Comparison of ENCODE assay signal across 9 mouse cellular contexts in the genomic region with DNA sequence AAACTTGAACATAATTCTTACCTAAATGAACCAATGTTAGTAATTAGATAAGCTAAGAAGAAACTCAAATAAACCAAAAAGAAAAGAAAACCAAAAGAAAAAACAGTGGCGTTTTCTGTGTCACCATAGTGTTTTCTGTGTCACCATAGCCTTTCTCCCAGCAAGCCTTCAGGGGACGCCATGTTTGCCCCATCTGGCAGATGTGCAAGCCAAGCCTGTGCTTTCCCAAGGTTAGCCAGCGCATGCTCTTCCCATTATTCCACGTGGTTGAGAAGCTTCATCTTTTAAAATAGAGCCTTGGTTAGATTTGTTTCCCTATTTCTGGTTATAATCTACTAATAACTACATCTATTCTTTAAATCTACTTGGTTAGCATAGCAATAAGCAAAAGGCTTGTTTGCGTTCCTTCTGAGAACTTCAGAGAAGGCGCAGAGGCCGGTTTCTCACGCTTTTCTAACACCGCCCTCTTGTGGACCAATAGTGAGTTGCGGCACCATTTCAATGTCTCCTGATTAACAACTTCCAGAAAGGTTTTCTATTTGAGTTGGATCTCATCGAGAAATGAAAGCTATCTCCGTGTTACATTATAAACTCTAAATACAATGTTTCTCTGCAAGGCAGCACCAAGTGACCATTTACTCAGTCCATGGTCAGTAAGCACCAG. TPM values are rescaled to one million over a fixed set of nuclear protein-coding genes. Genes with fewer than 3 reads are reported as not detected.
DNase-seq lines count a peak whose midpoint lies in the region; ATAC-seq and TF ChIP-seq lines count a peak whose summit lies in the region.
"Had no signal": no experiment of that assay in that cellular context is flagged by ENCODE, and none has a peak within 500 bp of the region (broad histone marks: within the 10 kb centered on the region; RNA-seq: fewer than 3 reads in every experiment).

No protein-coding gene starts in this region.

- no peaks in the 10 kb centered on the region for H3K4me1 ChIP-seq in embryonic facial prominence, embryonic 14.5 days (ENCODE audit: control insufficient read depth, insufficient read depth, low read length)
- H3K4me1 ChIP-seq in hindbrain, postnatal 0 days (ENCODE audit: insufficient read depth, low read length), result no peaks in the 10 kb centered on the region
- H3K4me1 ChIP-seq: limb, embryonic 15.5 days had no signal

- peak; percentile 36 to 37 for DNase-seq in urinary bladder, adult 18-20 months (ENCODE audit: low spot score in 2 of 2)
- no peak for DNase-seq in urinary bladder, postnatal 10 days (ENCODE audit: low spot score)
- DNase-seq in adrenal gland, adult 8-10 months, result peak; percentile 26
- DNase-seq in embryonic facial prominence, embryonic 14.5 days (ENCODE audit: low spot score), result peak; percentile 78
- peak; percentile 89 for DNase-seq in hindbrain, postnatal 0 days (ENCODE audit: low spot score)
- DNase-seq in left cerebral cortex, postnatal 4 days, result peak; percentile 67
- DNase-seq in right cerebral cortex, adult 18-20 months, result peak; percentile 72

- WGBS in embryonic facial prominence, embryonic 14.5 days, result 15% methylated on average over 12 of the region's 12 CpGs
- 18% methylated on average over 12 of the region's 12 CpGs for WGBS in hindbrain, postnatal 0 days

- no peak overlapping the region for H3K9ac ChIP-seq in embryonic facial prominence, embryonic 14.5 days (ENCODE audit: low read depth, low read length)
- no peak overlapping the region for H3K9ac ChIP-seq in hindbrain, postnatal 0 days (replicated peaks; ENCODE audit: low read length)
- H3K9ac ChIP-seq: limb, embryonic 15.5 days had no signal

- H3K27ac ChIP-seq in embryonic facial prominence, embryonic 14.5 days (replicated peaks; ENCODE audit: low read depth, low read length), result no peak overlapping the region
- no peak overlapping the region for H3K27ac ChIP-seq in hindbrain, postnatal 0 days
- H3K27ac ChIP-seq: limb, embryonic 15.5 days had no signal

- ATAC-seq in embryonic facial prominence, embryonic 14.5 days (ENCODE audit: low read depth), result no peak
- ATAC-seq in hindbrain, postnatal 0 days, result no peak
- no peak for ATAC-seq in inflammation-experienced regulatory T-cells, adult 6 months

- H3K9me3 ChIP-seq in embryonic facial prominence, embryonic 14.5 days (ENCODE audit: control insufficient read depth, low read length), result no peaks in the 10 kb centered on the region
- no peaks in the 10 kb centered on the region for H3K9me3 ChIP-seq in hindbrain, postnatal 0 days (ENCODE audit: low read length)
- H3K9me3 ChIP-seq: limb, embryonic 15.5 days had no signal

- peak; percentile 90 for TF ChIP-seq CTCF in hindbrain, postnatal 0 days (IDR thresholded peaks at IDR 0.05; ENCODE audit: low read depth)

- intact Hi-C loops in left cerebral cortex, postnatal 4 days (cut with DNase I), result loop anchor here (5.0 to 10.0 kb wide), 3 partner anchors 208 to 1005 kb away; no protein-coding TSS in a partner anchor

- H3K27me3 ChIP-seq in embryonic facial prominence, embryonic 14.5 days (replicated peaks; ENCODE audit: control insufficient read depth, insufficient read depth, low read length), result no peaks in the 10 kb centered on the region
- no peaks in the 10 kb centered on the region for H3K27me3 ChIP-seq in hindbrain, postnatal 0 days (ENCODE audit: insufficient read depth, low read length)
- H3K27me3 ChIP-seq: limb, embryonic 15.5 days had no signal

- H3K4me2 ChIP-seq in embryonic facial prominence, embryonic 14.5 days (ENCODE audit: low read depth, low read length), result no peak overlapping the region
- no peak overlapping the region for H3K4me2 ChIP-seq in hindbrain, postnatal 0 days (ENCODE audit: low read depth, low read length)
- H3K4me2 ChIP-seq: limb, embryonic 15.5 days had no signal

- H3K4me3 ChIP-seq in embryonic facial prominence, embryonic 14.5 days (ENCODE audit: low read depth, low read length), result no peak overlapping the region
- H3K4me3 ChIP-seq in hindbrain, postnatal 0 days (ENCODE audit: low read length), result no peak overlapping the region
- H3K4me3 ChIP-seq: limb, embryonic 15.5 days had no signal

- no peaks in the 10 kb centered on the region for H3K36me3 ChIP-seq in embryonic facial prominence, embryonic 14.5 days (ENCODE audit: control insufficient read depth, insufficient read depth, low read length)
- no peaks in the 10 kb centered on the region for H3K36me3 ChIP-seq in hindbrain, postnatal 0 days (ENCODE audit: insufficient read depth, low read length)
- H3K36me3 ChIP-seq: limb, embryonic 15.5 days had no signal

RNA-seq across cellular contexts. Expression of gene Utp15, which starts 22.7 kb away (rescaled TPM):
- 10 to 100 TPM; 19.8 to 24.6 (median 22.1) TPM for total RNA-seq in adrenal gland, adult 8-10 months (2022)
- polyA plus RNA-seq in embryonic facial prominence, embryonic 14.5 days (2014; fragmentation: Nextera tagmentation; extraction: Ambion mirVana), result 20.8 and 26.8 TPM in 2 replicates
- total RNA-seq in hindbrain, postnatal 0 days (2014; rRNA removed), result 18.0 and 22.6 TPM in 2 replicates
- 22.6 and 23.1 TPM in 2 replicates for polyA plus RNA-seq in hindbrain, postnatal 0 days (2015; fragmentation: Nextera tagmentation; extraction: Ambion mirVana)
- 10 to 100 TPM; 24.5 to 25.9 TPM for total RNA-seq in left cerebral cortex, postnatal 4 days (2021)
- polyA plus RNA-seq in inflammation-experienced regulatory T-cells, adult 6 months (2017; shearing (Covaris generic)), result 10 to 100 TPM; 18.1 to 25.9 (median 24.9) TPM

RNA-seq across cellular contexts. Expression of gene Ankra2, which starts 22.8 kb away (rescaled TPM):
- total RNA-seq in adrenal gland, adult 8-10 months (2022), result 10 to 100 TPM; 24.0 to 34.5 (median 28.7) TPM
- 26.6 and 30.2 TPM in 2 replicates for polyA plus RNA-seq in embryonic facial prominence, embryonic 14.5 days (2014; fragmentation: Nextera tagmentation; extraction: Ambion mirVana)
- 65.6 and 66.8 TPM in 2 replicates for total RNA-seq in hindbrain, postnatal 0 days (2014; rRNA removed)
- polyA plus RNA-seq in hindbrain, postnatal 0 days (2015; fragmentation: Nextera tagmentation; extraction: Ambion mirVana), result 79.7 and 80.3 TPM in 2 replicates
- 10 to 100 TPM; 77.9 to 82.0 TPM for total RNA-seq in left cerebral cortex, postnatal 4 days (2021)
- 10 to 100 TPM; 19.4 to 25.6 (median 24.6) TPM for polyA plus RNA-seq in inflammation-experienced regulatory T-cells, adult 6 months (2017; shearing (Covaris generic))

RNA-seq across cellular contexts. Expression of gene Arhgef28, which starts 33.9 kb away (rescaled TPM):
- 10 to 100 TPM; 15.1 to 41.9 (median 31.5) TPM for total RNA-seq in adrenal gland, adult 8-10 months (2022)
- 9.4 and 11.5 TPM in 2 replicates for polyA plus RNA-seq in embryonic facial prominence, embryonic 14.5 days (2014; fragmentation: Nextera tagmentation; extraction: Ambion mirVana)
- total RNA-seq in hindbrain, postnatal 0 days (2014; rRNA removed), result 21.9 and 29.9 TPM in 2 replicates
- 28.4 and 29.2 TPM in 2 replicates for polyA plus RNA-seq in hindbrain, postnatal 0 days (2015; fragmentation: Nextera tagmentation; extraction: Ambion mirVana)
- total RNA-seq in left cerebral cortex, postnatal 4 days (2021), result 10 to 100 TPM; 43.8 to 49.9 TPM
- polyA plus RNA-seq in inflammation-experienced regulatory T-cells, adult 6 months (2017; shearing (Covaris generic)), result under 1 TPM in 2 of 3 experiments, not detected in 1; 0.17 to 0.33 TPM

RNA-seq across cellular contexts. Expression of gene Gm21976, which starts 39.6 kb away (rescaled TPM):
- not detected for total RNA-seq in adrenal gland, adult 8-10 months (2022)
- polyA plus RNA-seq in embryonic facial prominence, embryonic 14.5 days (2014; fragmentation: Nextera tagmentation; extraction: Ambion mirVana), result not detected in 2 replicates
- not detected in 2 replicates for total RNA-seq in hindbrain, postnatal 0 days (2014; rRNA removed)
- not detected in 2 replicates for polyA plus RNA-seq in hindbrain, postnatal 0 days (2015; fragmentation: Nextera tagmentation; extraction: Ambion mirVana)
- total RNA-seq in left cerebral cortex, postnatal 4 days (2021), result not detected
- polyA plus RNA-seq in inflammation-experienced regulatory T-cells, adult 6 months (2017; shearing (Covaris generic)), result not detected
- polyA plus RNA-seq: limb, embryonic 15.5 days had no signal
